In the genomic region with DNA sequence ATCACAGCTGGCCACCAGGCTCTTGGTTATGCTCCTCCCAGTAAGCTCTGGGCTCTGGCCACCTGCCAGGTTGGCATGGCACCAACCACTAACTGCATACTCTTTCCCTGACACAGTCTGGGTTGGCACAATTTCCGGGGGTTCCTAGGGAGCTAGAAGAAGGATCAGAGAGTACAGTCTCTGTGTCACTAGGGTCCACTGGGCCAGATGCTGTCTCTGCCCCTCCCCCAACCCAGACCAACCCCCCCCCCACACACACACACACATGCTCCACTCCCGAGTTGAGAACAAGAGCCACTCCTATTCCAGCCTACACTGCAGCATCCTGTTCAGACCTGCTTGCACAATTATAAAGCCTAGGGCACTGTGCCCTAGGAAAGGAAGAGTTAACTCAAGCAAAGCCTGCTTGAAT, we compare ENCODE assay signal across 9 mouse cellular contexts. TPM values are rescaled to one million over a fixed set of nuclear protein-coding genes. Genes with fewer than 3 reads are reported as not detected.
DNase-seq lines count a peak whose midpoint lies in the region; ATAC-seq lines count a peak whose summit lies in the region.
"Had no signal": no experiment of that assay in that cellular context is flagged by ENCODE, and none has a peak within 500 bp of the region (broad histone marks: within the 10 kb centered on the region; RNA-seq: fewer than 3 reads in every experiment).

No protein-coding gene starts in this region.

- peak overlapping the region; percentile 58 for H3K27ac ChIP-seq in hindbrain, embryonic 12.5 days
- H3K27ac ChIP-seq in midbrain, embryonic 10.5 days (replicated peaks) = peak overlapping the region; percentile 69
- no peak overlapping the region for H3K27ac ChIP-seq in liver, embryonic 12.5 days
- H3K27ac ChIP-seq: liver, embryonic 15.5 days had no signal

- no peaks in the 10 kb centered on the region for H3K36me3 ChIP-seq in hindbrain, embryonic 12.5 days
- no peaks in the 10 kb centered on the region for H3K36me3 ChIP-seq in midbrain, embryonic 10.5 days
- no peaks in the 10 kb centered on the region for H3K36me3 ChIP-seq in liver, embryonic 12.5 days
- H3K36me3 ChIP-seq: liver, embryonic 15.5 days had no signal

- H3K4me3 ChIP-seq in hindbrain, embryonic 12.5 days = no peak overlapping the region
- no peak overlapping the region for H3K4me3 ChIP-seq in midbrain, embryonic 10.5 days
- no peak overlapping the region for H3K4me3 ChIP-seq in liver, embryonic 12.5 days
- H3K4me3 ChIP-seq: liver, embryonic 15.5 days had no signal

- whole genome bisulfite sequencing in hindbrain, embryonic 12.5 days = 33% methylated on average over 2 of the region's 2 CpGs
- 54% methylated on average over 2 of the region's 2 CpGs for WGBS in midbrain, embryonic 10.5 days
- 51% methylated on average over 2 of the region's 2 CpGs for WGBS in liver, embryonic 12.5 days (ENCODE audit: insufficient replicate concordance)

- H3K4me2 ChIP-seq in hindbrain, embryonic 12.5 days (replicated peaks) = no peak overlapping the region
- no peak overlapping the region for H3K4me2 ChIP-seq in liver, embryonic 12.5 days
- H3K4me2 ChIP-seq: liver, embryonic 15.5 days had no signal

- H3K9ac ChIP-seq in hindbrain, embryonic 12.5 days = no peak overlapping the region
- H3K9ac ChIP-seq in liver, embryonic 12.5 days = no peak overlapping the region
- H3K9ac ChIP-seq: liver, embryonic 15.5 days had no signal

- H3K9me3 ChIP-seq in hindbrain, embryonic 12.5 days (replicated peaks) = no peaks in the 10 kb centered on the region
- peaks cover 6% of the 10 kb centered on the region; the same call in 1 of the 2 replicates for H3K9me3 ChIP-seq in midbrain, embryonic 10.5 days (replicated peaks)
- no peaks in the 10 kb centered on the region for H3K9me3 ChIP-seq in liver, embryonic 12.5 days (replicated peaks)
- H3K9me3 ChIP-seq: liver, embryonic 15.5 days had no signal

- DNase-seq in 416B (ENCODE audit: low read depth) = peak; percentile 90
- peak; percentile 77 to 82 for DNase-seq in adrenal gland, postnatal 4 days (ENCODE audit: low spot score in 2 of 2)
- peak; percentile 82 to 87 for DNase-seq in frontal cortex, postnatal 10 days (ENCODE audit: low spot score in 2 of 2)
- DNase-seq in layer of hippocampus, adult 9-11 months = peak; percentile 80
- DNase-seq in midbrain, embryonic 10.5 days (ENCODE audit: low spot score) = no peak
- DNase-seq in spleen, postnatal 36 days (ENCODE audit: low spot score in 2 of 2) = peak; percentile 14 to 18

- H3K4me1 ChIP-seq in hindbrain, embryonic 12.5 days = peaks cover 13% of the 10 kb centered on the region
- peaks cover 19% of the 10 kb centered on the region for H3K4me1 ChIP-seq in midbrain, embryonic 10.5 days
- H3K4me1 ChIP-seq in liver, embryonic 12.5 days = 0 out of 2 replicates have a peak, but pooled peaks cover 5% of the 10 kb centered on the region
- H3K4me1 ChIP-seq: liver, embryonic 15.5 days had no signal

- no peaks in the 10 kb centered on the region for H3K27me3 ChIP-seq in hindbrain, embryonic 12.5 days
- H3K27me3 ChIP-seq in midbrain, embryonic 10.5 days (ENCODE audit: low read depth, poor library complexity, severe bottlenecking) = no peaks in the 10 kb centered on the region
- no peaks in the 10 kb centered on the region for H3K27me3 ChIP-seq in liver, embryonic 12.5 days (replicated peaks)
- H3K27me3 ChIP-seq: liver, embryonic 15.5 days had no signal

- peak; percentile 88 for ATAC-seq in hindbrain, embryonic 12.5 days (ENCODE audit: low FRiP score)
- ATAC-seq in liver, embryonic 12.5 days = no peak

RNA-seq across cellular contexts. Expression of a gene that starts 38.6 kb away (rescaled TPM):
- 10 to 100 TPM; 51.0 to 53.4 TPM for total RNA-seq in adrenal gland, postnatal 4 days (2021)
- polyA plus RNA-seq in hindbrain, embryonic 12.5 days (2016; fragmentation: Nextera tagmentation; extraction: Ambion mirVana) = 50.1 and 51.0 TPM in 2 replicates
- polyA plus RNA-seq in midbrain, embryonic 10.5 days (2016; fragmentation: Nextera tagmentation; extraction: Ambion mirVana) = 28.9 and 31.0 TPM in 2 replicates
- polyA plus RNA-seq in liver, embryonic 12.5 days (2016; fragmentation: Nextera tagmentation; extraction: Ambion mirVana) = 24.9 and 26.4 TPM in 2 replicates

RNA-seq across cellular contexts. Expression of a gene that starts 41.8 kb away (rescaled TPM):
- total RNA-seq in adrenal gland, postnatal 4 days (2021) = not detected
- polyA plus RNA-seq in hindbrain, embryonic 12.5 days (2016; fragmentation: Nextera tagmentation; extraction: Ambion mirVana) = not detected in 2 replicates
- not detected in 2 replicates for polyA plus RNA-seq in midbrain, embryonic 10.5 days (2016; fragmentation: Nextera tagmentation; extraction: Ambion mirVana)
- not detected in 2 replicates for polyA plus RNA-seq in liver, embryonic 12.5 days (2016; fragmentation: Nextera tagmentation; extraction: Ambion mirVana)
- polyA plus RNA-seq: liver, embryonic 15.5 days had no signal

RNA-seq across cellular contexts. Expression of a gene that starts 56.3 kb away (rescaled TPM):
- total RNA-seq in adrenal gland, postnatal 4 days (2021) = 1 to 10 TPM; 3.7 to 4.0 TPM
- 6.5 and 8.1 TPM in 2 replicates for polyA plus RNA-seq in hindbrain, embryonic 12.5 days (2016; fragmentation: Nextera tagmentation; extraction: Ambion mirVana)
- polyA plus RNA-seq in midbrain, embryonic 10.5 days (2016; fragmentation: Nextera tagmentation; extraction: Ambion mirVana) = 12.1 and 14.2 TPM in 2 replicates
- 1.0 and 1.4 TPM in 2 replicates for polyA plus RNA-seq in liver, embryonic 12.5 days (2016; fragmentation: Nextera tagmentation; extraction: Ambion mirVana)
